40 mouse cellular contexts compared by ENCODE assay signal in genomic region chr1:144626421-144626820, GRCm38 (mm10). TPM values are rescaled to one million over a fixed set of nuclear protein-coding genes. Genes with fewer than 3 reads are reported as not detected.
"Had no signal": no experiment of that assay in that cellular context is flagged by ENCODE, and none has a peak within 500 bp of the region (broad histone marks: within the 10 kb centered on the region; RNA-seq: fewer than 3 reads in every experiment).

No protein-coding gene starts in this region.

- H3K9me3 ChIP-seq: embryonic facial prominence, embryonic 10.5 days; embryonic facial prominence, embryonic 12.5 days; embryonic facial prominence, embryonic 13.5 days; embryonic facial prominence, embryonic 15.5 days; forebrain, embryonic 12.5 days; forebrain, embryonic 13.5 days; forebrain, embryonic 15.5 days; heart, embryonic 10.5 days had no signal

- H3K27me3 ChIP-seq: embryonic facial prominence, embryonic 12.5 days; embryonic facial prominence, embryonic 13.5 days; embryonic facial prominence, embryonic 15.5 days; forebrain, embryonic 12.5 days; forebrain, embryonic 13.5 days; forebrain, embryonic 15.5 days had no signal

- H3K4me2 ChIP-seq: embryonic facial prominence, embryonic 12.5 days; embryonic facial prominence, embryonic 13.5 days; embryonic facial prominence, embryonic 15.5 days; forebrain, embryonic 12.5 days; forebrain, embryonic 13.5 days; forebrain, embryonic 15.5 days had no signal

- H3K4me1 ChIP-seq: embryonic facial prominence, embryonic 10.5 days; embryonic facial prominence, embryonic 12.5 days; embryonic facial prominence, embryonic 13.5 days; embryonic facial prominence, embryonic 15.5 days; forebrain, embryonic 12.5 days; forebrain, embryonic 13.5 days; forebrain, embryonic 15.5 days; heart, embryonic 10.5 days had no signal

- ATAC-seq: forebrain, embryonic 13.5 days; forebrain, embryonic 14.5 days; forebrain, embryonic 15.5 days; forebrain, embryonic 16.5 days had no signal

- DNase-seq: cerebellum, adult 2 months; cerebellum, adult 8-10 months; cerebellum, adult 9-10 months; cerebellum, adult 9-11 months; cerebellum, postnatal 10 days; cerebellum, postnatal 14 days; cerebellum, postnatal 25 days; cerebellum, postnatal 36 days; embryo, embryonic 11 days; gastrocnemius, adult 2 months; gastrocnemius, postnatal 10 days; gastrocnemius, postnatal 14 days; gastrocnemius, postnatal 25 days; gastrocnemius, postnatal 36 days; heart, adult 11 months; heart, adult 18-20 months; heart, adult 2 months had no signal

- H3K27ac ChIP-seq: embryonic facial prominence, embryonic 10.5 days; embryonic facial prominence, embryonic 12.5 days; embryonic facial prominence, embryonic 13.5 days; embryonic facial prominence, embryonic 15.5 days; forebrain, embryonic 12.5 days; forebrain, embryonic 13.5 days; forebrain, embryonic 15.5 days; gastrocnemius, adult 2 months; heart, adult 2 months; heart, embryonic 10.5 days had no signal

- H3K9ac ChIP-seq: embryonic facial prominence, embryonic 12.5 days; embryonic facial prominence, embryonic 13.5 days; embryonic facial prominence, embryonic 15.5 days; forebrain, embryonic 12.5 days; forebrain, embryonic 13.5 days; forebrain, embryonic 15.5 days had no signal

- H3K36me3 ChIP-seq: embryonic facial prominence, embryonic 10.5 days; embryonic facial prominence, embryonic 12.5 days; embryonic facial prominence, embryonic 13.5 days; embryonic facial prominence, embryonic 15.5 days; forebrain, embryonic 12.5 days; forebrain, embryonic 15.5 days; heart, embryonic 10.5 days had no signal

- H3K4me3 ChIP-seq: embryonic facial prominence, embryonic 10.5 days; embryonic facial prominence, embryonic 12.5 days; embryonic facial prominence, embryonic 13.5 days; embryonic facial prominence, embryonic 15.5 days; erythroblast, embryonic 14.5 days; forebrain, embryonic 12.5 days; forebrain, embryonic 13.5 days; forebrain, embryonic 15.5 days; gastrocnemius, adult 2 months; heart, adult 2 months; heart, embryonic 10.5 days had no signal

RNA-seq across cellular contexts. Expression of gene Rgs21, which starts 59.0 kb away (rescaled TPM):
- total RNA-seq: common myeloid progenitor, adult 5-6 weeks; gastrocnemius, adult 18-20 months; gastrocnemius, adult 2 months; gastrocnemius, adult 8-10 months; gastrocnemius, postnatal 10 days; gastrocnemius, postnatal 14 days; gastrocnemius, postnatal 25 days; gastrocnemius, postnatal 36 days; gastrocnemius, postnatal 4 days; granulocyte monocyte progenitor cell, adult 5-6 weeks; heart, adult 18-20 months; heart, adult 2 months; heart, adult 8-10 months had no signal
- polyA plus RNA-seq: cerebellum, adult 2 months; cortical plate, adult 2 months; embryonic facial prominence, embryonic 10.5 days; embryonic facial prominence, embryonic 11.5 days; embryonic facial prominence, embryonic 12.5 days; embryonic facial prominence, embryonic 13.5 days; embryonic facial prominence, embryonic 14.5 days; embryonic facial prominence, embryonic 15.5 days; erythroblast, embryonic 14.5 days; forebrain, embryonic 11.5 days; forebrain, embryonic 12.5 days; forebrain, embryonic 13.5 days; forebrain, embryonic 14.5 days; forebrain, embryonic 15.5 days; forebrain, embryonic 16.5 days; frontal cortex, adult 2 months; gonadal fat pad, adult 2 months; heart, adult 2 months; heart, embryonic 10.5 days had no signal
